Mouse (Mus musculus): ENCODE measurements around the gene 4930432K21Rik. TPM values are rescaled to one million over a fixed set of nuclear protein-coding genes. Genes with fewer than 3 reads are reported as not detected.

4930432K21Rik gene
- total and polyA plus RNA-seq, 3 experiments: 0.26 to 0.55 (median 0.30) TPM

DNA sequence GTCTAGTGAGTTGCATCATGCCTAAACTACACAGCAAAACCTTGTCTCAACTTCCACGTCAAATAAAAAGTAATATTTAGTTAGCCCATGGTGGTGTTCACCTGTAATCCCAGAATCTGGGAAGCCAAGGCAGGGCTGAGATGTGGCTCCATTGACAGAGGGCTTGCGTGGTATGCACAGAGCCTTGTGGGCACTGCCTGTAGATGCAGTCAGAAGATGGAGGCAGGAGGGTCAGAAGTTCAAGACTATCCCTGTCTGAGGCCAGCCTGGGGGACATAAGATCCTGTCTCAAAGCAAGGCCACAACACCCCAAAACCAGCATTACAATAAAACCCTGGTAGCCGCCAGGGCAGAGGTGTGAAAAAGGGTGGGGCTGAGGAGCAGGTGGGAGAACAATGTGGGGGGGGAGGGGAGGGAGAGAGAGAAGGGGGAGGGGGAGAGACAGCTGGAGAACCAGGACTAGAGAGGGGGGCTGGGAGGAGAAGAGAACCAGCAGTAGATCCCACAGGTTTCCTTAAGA is 46.5 kb downstream of the 4930432K21Rik start:
- no peak overlapping the region for H3K4me3 ChIP-seq
- no peak for DNase-seq
- H3K27me3 ChIP-seq (ENCODE audit: control insufficient read depth, insufficient read depth, low read length): no peaks in the 10 kb centered on the region
- H3K9ac ChIP-seq (ENCODE audit: low read depth, low read length): no peak overlapping the region
- WGBS: 78% methylated on average over 3 of the region's 3 CpGs
- no peak overlapping the region for H3K27ac ChIP-seq
- H3K79me2 ChIP-seq (replicated peaks; ENCODE audit: control insufficient read depth, insufficient read depth, low read length): no peaks in the 10 kb centered on the region
- intact Hi-C loops (cut with DNase I): no loop called here
- H3K4me1 ChIP-seq (ENCODE audit: control insufficient read depth, insufficient read depth, low read length): peaks cover 19% of the 10 kb centered on the region
- TF ChIP-seq POLR2A (IDR thresholded peaks at IDR 0.05; ENCODE audit: insufficient read depth, low read depth, low read length) (no peak), EP300 (IDR thresholded peaks at IDR 0.05; ENCODE audit: insufficient read depth, low read depth, low read length) (no peak)
- H3K36me3 ChIP-seq (ENCODE audit: control insufficient read depth, insufficient read depth, low read length): no peaks in the 10 kb centered on the region; the same call in 1 of the 2 replicates

GRCm38 (mm10) chr8:84197141-84197921 is 49.5 kb downstream of the 4930432K21Rik start:
- Histone ChIP-seq H3K9ac (ENCODE audit: low read depth, low read length) (peak overlapping the region; percentile 65), H3K4me3 (peak overlapping the region; percentile 54), H3K27me3 (ENCODE audit: control insufficient read depth, insufficient read depth, low read length) (no peaks in the 10 kb centered on the region), H3K36me3 (ENCODE audit: control insufficient read depth, insufficient read depth, low read length) (no peaks in the 10 kb centered on the region), H3K79me2 (replicated peaks; ENCODE audit: control insufficient read depth, insufficient read depth, low read length) (peaks cover 3% of the 10 kb centered on the region), H3K4me1 (ENCODE audit: control insufficient read depth, insufficient read depth, low read length) (peaks cover 10% of the 10 kb centered on the region), H3K27ac (peak overlapping the region; percentile 92)
- intact Hi-C loops (cut with DNase I): no loop called here
- TF ChIP-seq POLR2A (IDR thresholded peaks at IDR 0.05; ENCODE audit: insufficient read depth, low read depth, low read length) (peak; percentile 78), EP300 (IDR thresholded peaks at IDR 0.05; ENCODE audit: insufficient read depth, low read depth, low read length) (peak; percentile 82; the same call in 1 of the 2 replicates), CTCF (IDR thresholded peaks at IDR 0.05) (no peak)
- 8% methylated on average over 43 of the region's 43 CpGs for WGBS
- peak; percentile 94 to 95 for DNase-seq

DNA sequence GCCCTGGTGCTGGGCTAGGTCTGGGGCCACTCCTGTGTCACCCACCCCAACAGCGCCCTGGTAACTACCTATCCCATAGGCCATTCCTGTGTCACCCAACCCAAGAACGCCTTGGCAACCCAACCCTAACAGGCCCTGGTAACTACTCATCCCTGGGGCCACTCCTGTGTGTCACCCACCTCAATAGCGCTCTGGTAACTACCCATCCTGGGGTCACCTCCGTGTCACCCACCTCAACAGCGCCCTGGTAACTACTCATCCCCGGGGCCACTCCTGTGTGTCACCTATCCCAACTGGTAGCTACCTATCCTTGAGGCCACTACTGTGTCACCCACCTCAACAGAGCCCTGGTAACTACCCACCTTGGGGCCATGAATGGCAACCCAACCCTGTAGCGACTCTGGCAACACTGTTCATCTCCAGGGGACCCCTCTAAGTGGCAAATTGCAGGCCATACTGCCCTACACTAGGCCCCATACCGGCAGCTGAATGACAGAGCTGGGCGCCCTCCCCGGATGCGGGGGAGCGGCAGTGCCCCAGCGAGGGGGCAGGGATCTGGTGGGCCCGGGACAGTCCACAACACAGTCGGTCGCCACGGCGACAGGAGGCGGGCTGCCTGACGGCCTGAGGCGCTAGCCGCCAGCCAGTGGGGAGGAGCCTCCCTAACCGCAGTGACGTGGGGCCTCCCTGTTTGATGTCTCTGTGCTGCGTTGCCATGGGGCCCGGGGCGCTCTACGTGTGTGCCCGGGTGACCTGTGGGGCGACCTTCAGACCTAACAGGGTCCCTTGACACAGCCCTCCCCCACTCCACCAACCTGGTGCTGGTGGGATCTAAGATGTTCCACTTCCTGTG is 50.3 kb downstream of the 4930432K21Rik start:
- Histone ChIP-seq H3K27ac (peak overlapping the region; percentile 92), H3K27me3 (ENCODE audit: control insufficient read depth, insufficient read depth, low read length) (no peaks in the 10 kb centered on the region), H3K36me3 (ENCODE audit: control insufficient read depth, insufficient read depth, low read length) (no peaks in the 10 kb centered on the region), H3K4me3 (peak overlapping the region; percentile 54), H3K79me2 (replicated peaks; ENCODE audit: control insufficient read depth, insufficient read depth, low read length) (peaks cover 4% of the 10 kb centered on the region), H3K9ac (ENCODE audit: low read depth, low read length) (peak overlapping the region; percentile 62), H3K4me1 (ENCODE audit: control insufficient read depth, insufficient read depth, low read length) (peaks cover 8% of the 10 kb centered on the region)
- TF ChIP-seq EP300 (IDR thresholded peaks at IDR 0.05; ENCODE audit: insufficient read depth, low read depth, low read length) (peak; percentile 70), POLR2A (IDR thresholded peaks at IDR 0.05; ENCODE audit: insufficient read depth, low read depth, low read length) (no peak)
- intact Hi-C loops (cut with DNase I): no loop called here
- peak; percentile 95 to 97 for DNase-seq
- 4% methylated on average over 30 of the region's 30 CpGs for WGBS

GRCm38 (mm10) chr8:84198871-84199270 is 51.0 kb downstream of the 4930432K21Rik start:
- peak overlapping the region; percentile 92 for H3K27ac ChIP-seq
- H3K4me1 ChIP-seq (ENCODE audit: control insufficient read depth, insufficient read depth, low read length): peaks cover 8% of the 10 kb centered on the region
- peak overlapping the region; percentile 54; the same call in 1 of the 2 replicates for H3K4me3 ChIP-seq
- intact Hi-C loops (cut with DNase I): no loop called here
- no peaks in the 10 kb centered on the region for H3K27me3 ChIP-seq (ENCODE audit: control insufficient read depth, insufficient read depth, low read length)
- DNase-seq: no peak
- TF ChIP-seq EP300 (IDR thresholded peaks at IDR 0.05; ENCODE audit: insufficient read depth, low read depth, low read length) (no peak), CTCF (IDR thresholded peaks at IDR 0.05) (no peak), POLR2A (IDR thresholded peaks at IDR 0.05; ENCODE audit: insufficient read depth, low read depth, low read length) (no peak)
- 37% methylated on average over 4 of the region's 4 CpGs for WGBS
- H3K79me2 ChIP-seq (replicated peaks; ENCODE audit: control insufficient read depth, insufficient read depth, low read length): peaks cover 4% of the 10 kb centered on the region
- 0 out of 2 replicates have a peak overlapping the region, but pooled peaks have one; percentile 62 for H3K9ac ChIP-seq (ENCODE audit: low read depth, low read length)
- no peaks in the 10 kb centered on the region for H3K36me3 ChIP-seq (ENCODE audit: control insufficient read depth, insufficient read depth, low read length)

GRCm38 (mm10) chr8:84199348-84200125 is 51.7 kb downstream of the 4930432K21Rik start:
- intact Hi-C loops (cut with DNase I): no loop called here

More at GRCm38 (mm10) chr8:84199348-84200125, 51.7 kb downstream of the 4930432K21Rik start:
- TF ChIP-seq EP300 (IDR thresholded peaks at IDR 0.05; ENCODE audit: insufficient read depth, low read depth, low read length): no peak
- TF ChIP-seq CTCF (IDR thresholded peaks at IDR 0.05): no peak
- no peak for TF ChIP-seq POLR2A (IDR thresholded peaks at IDR 0.05; ENCODE audit: insufficient read depth, low read depth, low read length)
- WGBS: 62% methylated on average over 11 of the region's 11 CpGs
- Histone ChIP-seq H3K36me3 (ENCODE audit: control insufficient read depth, insufficient read depth, low read length) (peaks cover 3% of the 10 kb centered on the region; the same call in 1 of the 2 replicates), H3K9ac (ENCODE audit: low read depth, low read length) (no peak overlapping the region), H3K4me1 (ENCODE audit: control insufficient read depth, insufficient read depth, low read length) (peaks cover 10% of the 10 kb centered on the region), H3K27ac (peak overlapping the region; percentile 99), H3K4me3 (no peak overlapping the region), H3K79me2 (replicated peaks; ENCODE audit: control insufficient read depth, insufficient read depth, low read length) (peaks cover 4% of the 10 kb centered on the region), H3K27me3 (ENCODE audit: control insufficient read depth, insufficient read depth, low read length) (no peaks in the 10 kb centered on the region)
- DNase-seq: no peak
